Mouse (Mus musculus): ENCODE data around the gene Hivep3. TPM values are rescaled to one million over a fixed set of nuclear protein-coding genes. Genes with fewer than 3 reads are reported as not detected.

The Hivep3 gene
- polyA plus RNA-seq, 1 experiment from 2014 or later = 16.0 TPM

GRCm38 (mm10) chr4:120056451-120056850 is 322.9 kb downstream of the Hivep3 start:
- H3K27me3 ChIP-seq (replicated peaks; ENCODE audit: control insufficient read depth, insufficient read depth, low read length) = no peaks in the 10 kb centered on the region

DNA sequence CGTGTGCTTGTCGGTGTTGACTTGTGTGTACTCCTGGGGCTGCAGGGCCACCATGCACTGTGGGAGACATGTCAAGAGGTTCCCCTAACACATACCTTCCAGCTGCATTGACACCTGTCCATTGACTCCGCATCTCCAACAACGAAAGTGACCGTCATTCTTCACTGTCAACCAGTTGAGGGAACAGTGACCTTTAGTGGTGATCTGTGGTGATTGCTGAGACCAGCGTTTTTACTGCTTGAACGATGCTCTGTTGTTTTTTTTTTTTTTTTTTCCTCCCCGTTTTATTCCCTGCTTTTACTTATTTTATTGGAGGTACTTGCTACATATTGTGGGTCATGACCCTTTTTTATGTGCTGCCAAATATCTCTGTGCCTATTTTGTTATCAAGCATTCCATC is 323.9 kb downstream of the Hivep3 start:
- no peak for ATAC-seq
- Histone ChIP-seq H3K4me3 (ENCODE audit: low read length) (no peak overlapping the region), H3K27ac (ENCODE audit: low read depth, low read length) (no peak overlapping the region), H3K4me1 (ENCODE audit: control insufficient read depth, insufficient read depth, low read depth, low read length) (no peaks in the 10 kb centered on the region), H3K27me3 (replicated peaks; ENCODE audit: control insufficient read depth, insufficient read depth, low read length) (no peaks in the 10 kb centered on the region), H3K9ac (ENCODE audit: low read depth, low read length) (no peak overlapping the region), H3K9me3 (ENCODE audit: control insufficient read depth, low read length) (no peaks in the 10 kb centered on the region), H3K36me3 (ENCODE audit: control insufficient read depth, insufficient read depth, low read length) (no peaks in the 10 kb centered on the region), H3K4me2 (ENCODE audit: low read length) (no peak overlapping the region)
- WGBS = 74% methylated on average over 8 of the region's 8 CpGs

More at GRCm38 (mm10) chr4:120056451-120056850, 322.9 kb downstream of the Hivep3 start:
- H3K9me3 ChIP-seq (ENCODE audit: control insufficient read depth, low read length) = no peaks in the 10 kb centered on the region
- H3K4me1 ChIP-seq (ENCODE audit: control insufficient read depth, insufficient read depth, low read depth, low read length) = no peaks in the 10 kb centered on the region
- WGBS = 91% methylated on average over 9 of the region's 9 CpGs
- no peaks in the 10 kb centered on the region for H3K36me3 ChIP-seq (ENCODE audit: control insufficient read depth, insufficient read depth, low read length)
- H3K27ac ChIP-seq (ENCODE audit: low read depth, low read length) = no peak overlapping the region
- ATAC-seq = no peak
- H3K9ac ChIP-seq (ENCODE audit: low read depth, low read length) = no peak overlapping the region
- no peak overlapping the region for H3K4me3 ChIP-seq (ENCODE audit: low read length)
- no peak overlapping the region for H3K4me2 ChIP-seq (ENCODE audit: low read length)

- no peak overlapping the region for H3K27ac ChIP-seq (ENCODE audit: low read depth, low read length)
- no peak for ATAC-seq
- WGBS = 96% methylated on average over 3 of the region's 3 CpGs
- H3K4me3 ChIP-seq (ENCODE audit: low read length) = no peak overlapping the region
- no peaks in the 10 kb centered on the region for H3K4me1 ChIP-seq (ENCODE audit: control insufficient read depth, insufficient read depth, low read depth, low read length)
- H3K9ac ChIP-seq (ENCODE audit: low read depth, low read length) = no peak overlapping the region
- no peaks in the 10 kb centered on the region for H3K27me3 ChIP-seq (replicated peaks; ENCODE audit: control insufficient read depth, insufficient read depth, low read length)
- H3K4me2 ChIP-seq (ENCODE audit: low read length) = no peak overlapping the region
- no peaks in the 10 kb centered on the region for H3K9me3 ChIP-seq (ENCODE audit: control insufficient read depth, low read length)
- H3K36me3 ChIP-seq (ENCODE audit: control insufficient read depth, insufficient read depth, low read length) = no peaks in the 10 kb centered on the region
Observed at GRCm38 (mm10) chr4:120058157-120058556, 324.6 kb downstream of the Hivep3 start.

DNA sequence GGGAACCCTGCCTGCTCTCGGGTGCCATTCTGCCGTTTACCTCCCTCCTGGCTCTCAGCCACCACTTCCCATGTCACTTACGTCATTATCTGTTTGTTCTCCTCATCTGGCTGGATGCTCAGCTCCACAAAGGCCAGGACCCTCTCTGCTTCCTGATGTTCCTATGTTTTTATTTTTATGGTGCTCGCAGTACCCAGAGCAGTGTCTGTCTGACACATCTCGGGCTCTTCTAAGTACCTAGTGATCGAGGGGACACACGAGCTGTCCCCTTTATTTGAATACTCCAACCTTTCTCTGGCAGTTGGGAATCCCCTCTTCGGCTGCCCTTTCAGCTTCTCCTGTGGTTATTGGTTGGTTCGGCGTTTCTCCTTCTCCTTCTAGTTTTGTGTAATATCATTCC is 325.2 kb downstream of the Hivep3 start:
- Histone ChIP-seq H3K9ac (ENCODE audit: low read depth, low read length) (no peak overlapping the region), H3K4me1 (ENCODE audit: control insufficient read depth, insufficient read depth, low read depth, low read length) (no peaks in the 10 kb centered on the region), H3K36me3 (ENCODE audit: control insufficient read depth, insufficient read depth, low read length) (no peaks in the 10 kb centered on the region), H3K27me3 (replicated peaks; ENCODE audit: control insufficient read depth, insufficient read depth, low read length) (no peaks in the 10 kb centered on the region), H3K9me3 (ENCODE audit: control insufficient read depth, low read length) (no peaks in the 10 kb centered on the region), H3K4me2 (ENCODE audit: low read length) (no peak overlapping the region), H3K4me3 (ENCODE audit: low read length) (no peak overlapping the region), H3K27ac (ENCODE audit: low read depth, low read length) (no peak overlapping the region)
- 79% methylated on average over 10 of the region's 10 CpGs for WGBS
- ATAC-seq = no peak

- Histone ChIP-seq H3K4me2 (ENCODE audit: low read length) (no peak overlapping the region), H3K9me3 (ENCODE audit: control insufficient read depth, low read length) (no peaks in the 10 kb centered on the region), H3K27ac (ENCODE audit: low read depth, low read length) (no peak overlapping the region), H3K4me3 (ENCODE audit: low read length) (no peak overlapping the region), H3K36me3 (ENCODE audit: control insufficient read depth, insufficient read depth, low read length) (no peaks in the 10 kb centered on the region), H3K27me3 (replicated peaks; ENCODE audit: control insufficient read depth, insufficient read depth, low read length) (no peaks in the 10 kb centered on the region), H3K9ac (ENCODE audit: low read depth, low read length) (no peak overlapping the region), H3K4me1 (ENCODE audit: control insufficient read depth, insufficient read depth, low read depth, low read length) (no peaks in the 10 kb centered on the region)
- no peak for ATAC-seq
- WGBS = 88% methylated on average over 6 of the region's 6 CpGs
Observed at GRCm38 (mm10) chr4:120061727-120062126, 328.1 kb downstream of the Hivep3 start.

GRCm38 (mm10) chr4:120062198-120062597 is 328.6 kb downstream of the Hivep3 start:
- H3K27ac ChIP-seq (ENCODE audit: low read depth, low read length) = no peak overlapping the region
- no peak for ATAC-seq
- no peaks in the 10 kb centered on the region for H3K9me3 ChIP-seq (ENCODE audit: control insufficient read depth, low read length)
- WGBS = 77% methylated on average over 6 of the region's 6 CpGs
- no peak overlapping the region for H3K4me3 ChIP-seq (ENCODE audit: low read length)
- H3K36me3 ChIP-seq (ENCODE audit: control insufficient read depth, insufficient read depth, low read length) = no peaks in the 10 kb centered on the region
- H3K9ac ChIP-seq (ENCODE audit: low read depth, low read length) = no peak overlapping the region
- no peaks in the 10 kb centered on the region for H3K27me3 ChIP-seq (replicated peaks; ENCODE audit: control insufficient read depth, insufficient read depth, low read length)
- no peak overlapping the region for H3K4me2 ChIP-seq (ENCODE audit: low read length)
- no peaks in the 10 kb centered on the region for H3K4me1 ChIP-seq (ENCODE audit: control insufficient read depth, insufficient read depth, low read depth, low read length)

DNA sequence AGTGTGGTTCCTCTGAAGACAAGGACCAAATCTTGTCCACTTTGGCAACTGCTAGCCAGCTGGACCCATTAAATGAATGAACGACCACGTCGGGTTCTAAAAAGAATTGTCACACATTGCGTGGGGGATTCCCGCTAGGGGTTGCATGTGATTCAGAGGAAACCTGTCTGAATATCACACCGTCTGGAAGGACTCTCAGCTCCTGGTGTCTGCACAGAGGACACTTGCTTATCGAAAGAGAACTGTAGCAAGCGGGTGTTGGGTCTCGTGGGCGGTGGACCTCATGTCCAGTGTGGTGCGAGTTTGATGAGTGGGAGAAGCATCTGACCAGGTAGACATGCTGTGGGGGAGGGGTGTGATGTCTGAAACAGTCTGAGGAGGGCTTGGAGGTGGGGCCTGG is 329.2 kb downstream of the Hivep3 start:
- H3K4me1 ChIP-seq (ENCODE audit: control insufficient read depth, insufficient read depth, low read depth, low read length) = no peaks in the 10 kb centered on the region
- no peak overlapping the region for H3K9ac ChIP-seq (ENCODE audit: low read depth, low read length)
- H3K27me3 ChIP-seq (replicated peaks; ENCODE audit: control insufficient read depth, insufficient read depth, low read length) = no peaks in the 10 kb centered on the region
- H3K4me2 ChIP-seq (ENCODE audit: low read length) = no peak overlapping the region
- no peaks in the 10 kb centered on the region for H3K36me3 ChIP-seq (ENCODE audit: control insufficient read depth, insufficient read depth, low read length)
- WGBS = 90% methylated on average over 11 of the region's 11 CpGs
- no peak overlapping the region for H3K27ac ChIP-seq (ENCODE audit: low read depth, low read length)
- no peaks in the 10 kb centered on the region for H3K9me3 ChIP-seq (ENCODE audit: control insufficient read depth, low read length)
- ATAC-seq = no peak
- H3K4me3 ChIP-seq (ENCODE audit: low read length) = no peak overlapping the region

DNA sequence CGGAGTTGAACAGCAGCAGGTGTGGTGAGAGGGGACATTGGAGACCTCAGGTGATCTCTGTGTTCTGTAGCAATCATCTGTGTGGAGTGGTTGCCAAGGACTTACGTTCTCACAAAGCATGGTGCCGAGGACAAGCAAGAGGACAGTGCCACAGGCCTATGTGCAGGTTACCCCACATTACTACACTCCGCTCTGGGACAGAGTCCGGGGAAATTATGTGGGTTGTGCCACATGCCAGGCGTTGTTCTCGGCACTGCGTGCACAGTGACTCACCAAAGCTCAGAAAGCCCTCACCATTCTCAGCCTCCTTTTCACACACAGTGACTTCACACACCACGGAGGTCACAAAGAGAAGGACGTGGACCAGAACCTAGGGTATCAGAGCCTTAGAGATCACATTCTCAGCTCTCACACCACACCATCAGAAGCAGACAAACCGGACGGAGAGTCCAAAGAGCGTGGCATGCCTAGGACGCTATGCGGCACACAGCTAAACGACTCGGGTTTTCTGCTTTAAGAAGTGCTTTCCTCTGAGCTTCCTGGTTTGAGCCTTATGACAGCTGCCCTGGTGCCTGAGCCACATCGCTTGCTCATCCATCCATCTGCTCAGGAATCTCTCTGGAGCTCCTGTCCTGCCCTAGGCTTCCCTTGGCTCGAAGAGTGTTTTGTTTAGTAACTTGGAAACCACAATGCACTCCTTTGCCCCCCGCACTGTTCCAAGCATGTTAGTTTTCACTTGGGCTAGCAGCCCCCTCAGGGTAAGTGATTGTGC is 330.0 kb downstream of the Hivep3 start:
- H3K4me1 ChIP-seq (ENCODE audit: control insufficient read depth, insufficient read depth, low read depth, low read length) = no peaks in the 10 kb centered on the region
- WGBS = 89% methylated on average over 20 of the region's 20 CpGs

DNA sequence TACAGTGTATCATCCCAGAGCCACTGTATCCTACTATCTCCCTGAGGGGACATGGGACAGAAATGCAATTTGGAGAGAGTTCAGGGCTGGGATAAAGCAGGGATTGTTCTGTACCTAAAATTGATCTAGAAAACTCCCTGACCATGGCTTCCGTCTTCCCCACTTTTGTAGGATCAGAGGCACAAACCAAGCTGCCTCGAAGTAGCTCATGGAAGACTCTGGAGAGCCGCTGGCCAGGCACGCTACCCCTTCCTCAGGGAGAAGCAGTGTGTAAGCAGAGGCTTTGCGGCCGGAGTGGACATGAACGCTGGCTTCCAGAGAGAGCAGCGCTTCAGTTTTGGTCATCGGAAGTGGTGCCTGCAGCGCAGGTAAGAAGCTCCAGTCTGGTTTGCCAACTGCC is 331.1 kb downstream of the Hivep3 start, which contains the start of gene AL607142.1:
TSS of gene AL607142.1 (plus strand) at position 301 of the 400 bp plus-strand sequence.
- ATAC-seq = no peak
- no peaks in the 10 kb centered on the region for H3K9me3 ChIP-seq (ENCODE audit: control insufficient read depth, low read length)
- 92% methylated on average over 10 of the region's 10 CpGs for WGBS

More for the DNA sequence above, 330.0 kb downstream of the Hivep3 start:
- Histone ChIP-seq H3K27me3 (replicated peaks; ENCODE audit: control insufficient read depth, insufficient read depth, low read length) (no peaks in the 10 kb centered on the region), H3K4me3 (ENCODE audit: low read length) (no peak overlapping the region), H3K36me3 (ENCODE audit: control insufficient read depth, insufficient read depth, low read length) (no peaks in the 10 kb centered on the region), H3K9ac (ENCODE audit: low read depth, low read length) (no peak overlapping the region), H3K4me2 (ENCODE audit: low read length) (no peak overlapping the region), H3K9me3 (ENCODE audit: control insufficient read depth, low read length) (no peaks in the 10 kb centered on the region), H3K27ac (ENCODE audit: low read depth, low read length) (no peak overlapping the region)
- no peak for ATAC-seq

More for the DNA sequence above, 331.1 kb downstream of the Hivep3 start, which contains the start of gene AL607142.1:
- no peaks in the 10 kb centered on the region for H3K4me1 ChIP-seq (ENCODE audit: control insufficient read depth, insufficient read depth, low read depth, low read length)
- H3K4me2 ChIP-seq (ENCODE audit: low read length) = no peak within 1 kb of the TSS
- H3K9ac ChIP-seq (ENCODE audit: low read depth, low read length) = no peak within 1 kb of the TSS
- H3K4me3 ChIP-seq (ENCODE audit: low read length) = no peak within 1 kb of the TSS
- no peaks in the 10 kb centered on the region for H3K27me3 ChIP-seq (replicated peaks; ENCODE audit: control insufficient read depth, insufficient read depth, low read length)
- H3K36me3 ChIP-seq (ENCODE audit: control insufficient read depth, insufficient read depth, low read length) = no peaks in the 10 kb centered on the region
- H3K27ac ChIP-seq (ENCODE audit: low read depth, low read length) = no peak within 1 kb of the TSS
